Mouse (Mus musculus) CD4-positive naive resting alpha-beta T cell, adult 57 days (primary cell): ENCODE data around the gene Klrc1. TPM values are rescaled to one million over a fixed set of nuclear protein-coding genes. Genes with fewer than 3 reads are reported as not detected.

Experiments used
- total RNA-seq: library from RNA; stranded (reverse); gene quantifications from one replicate; pipeline ENCODE4 v1.2.4, GENCODE M21; 2023

Gene Klrc1
- 6.3 TPM for total RNA-seq

DNA sequence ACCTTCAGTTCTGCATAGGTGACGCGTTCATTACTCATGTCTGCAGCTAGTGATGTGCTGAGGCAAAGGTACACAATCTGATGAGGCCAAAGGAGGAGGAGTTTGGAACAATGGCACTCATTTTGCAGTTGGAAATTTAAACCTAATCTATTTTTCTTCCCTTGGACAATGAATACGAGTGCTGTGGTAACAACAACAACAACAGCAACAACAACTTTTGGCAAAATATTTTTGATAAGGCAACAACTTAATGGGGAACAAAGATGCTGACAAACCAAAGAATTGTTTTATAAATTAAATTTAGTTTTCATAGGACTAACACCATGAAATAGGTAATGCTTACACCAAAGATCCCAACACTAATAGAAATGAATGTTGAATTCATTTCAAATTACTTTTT lies at the start of gene Klrc1:
Gene Klrc1 (minus strand): TSS at position 101 of the 400 bp plus-strand sequence.

DNA sequence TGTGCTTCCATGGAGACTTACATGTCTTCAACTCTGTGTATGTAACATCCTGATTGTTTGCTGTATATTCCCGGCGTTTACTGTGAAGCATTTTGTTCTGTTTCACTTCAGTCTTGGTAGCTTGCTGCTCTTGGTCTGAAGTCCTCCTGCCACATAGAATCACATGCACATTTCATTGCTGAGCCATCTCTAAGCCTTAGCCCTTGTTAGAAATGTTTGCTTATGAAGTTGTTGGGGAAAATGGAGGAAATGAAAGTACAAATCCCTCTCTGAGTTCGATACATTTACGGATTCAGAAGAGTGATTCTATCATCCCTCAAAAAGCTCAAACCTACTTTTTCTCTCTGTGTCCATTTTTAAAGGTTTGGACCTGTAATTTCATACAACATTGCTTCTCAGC lies 38.3 kb upstream of the Klrc1 start, which contains the start of gene Klri1:
Gene Klri1 (minus strand): TSS at position 101 of the 400 bp plus-strand sequence.

DNA sequence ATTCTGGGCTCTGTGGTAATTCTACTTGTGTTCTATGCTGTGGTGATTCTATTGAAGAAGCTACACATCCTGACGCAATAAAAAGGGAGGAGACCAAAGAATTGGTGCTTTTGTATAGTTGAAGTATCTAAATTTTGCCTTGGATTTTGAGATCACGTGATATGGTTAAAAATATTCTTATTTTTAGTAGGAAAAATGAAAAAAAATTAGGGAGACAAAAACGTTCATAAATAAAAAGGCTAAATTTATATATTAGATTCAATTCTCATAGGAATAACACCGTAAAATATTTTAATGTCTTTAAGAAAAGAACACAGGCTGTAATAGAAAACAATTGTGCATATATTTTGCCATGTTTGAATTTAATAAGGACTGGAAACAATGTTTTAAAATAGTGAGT lies 18.2 kb downstream of the Klrc1 start, which contains the start of gene Klrc2:
Gene Klrc2 (minus strand): TSS at position 101 of the 400 bp plus-strand sequence.

DNA sequence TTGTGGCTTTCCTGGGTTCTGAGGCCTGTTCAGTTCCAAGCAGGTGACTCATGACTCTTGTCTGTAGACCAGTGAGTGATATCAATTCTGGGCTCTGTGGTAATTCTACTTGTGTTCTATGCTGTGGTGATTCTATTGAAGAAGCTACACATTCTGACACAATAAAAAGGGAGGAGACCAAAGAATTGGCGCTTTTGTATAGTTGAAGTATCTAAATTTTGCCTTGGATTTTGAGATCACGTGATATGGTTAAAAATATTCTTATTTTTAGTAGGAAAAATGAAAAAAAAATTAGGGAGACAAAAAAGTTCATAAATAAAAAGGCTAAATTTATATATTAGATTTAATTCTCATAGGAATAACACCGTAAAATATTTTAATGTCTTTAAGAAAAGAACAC lies 35.5 kb downstream of the Klrc1 start, which contains the start of gene Klrc3:
Gene Klrc3 (minus strand): TSS at position 101 of the 400 bp plus-strand sequence.

DNA sequence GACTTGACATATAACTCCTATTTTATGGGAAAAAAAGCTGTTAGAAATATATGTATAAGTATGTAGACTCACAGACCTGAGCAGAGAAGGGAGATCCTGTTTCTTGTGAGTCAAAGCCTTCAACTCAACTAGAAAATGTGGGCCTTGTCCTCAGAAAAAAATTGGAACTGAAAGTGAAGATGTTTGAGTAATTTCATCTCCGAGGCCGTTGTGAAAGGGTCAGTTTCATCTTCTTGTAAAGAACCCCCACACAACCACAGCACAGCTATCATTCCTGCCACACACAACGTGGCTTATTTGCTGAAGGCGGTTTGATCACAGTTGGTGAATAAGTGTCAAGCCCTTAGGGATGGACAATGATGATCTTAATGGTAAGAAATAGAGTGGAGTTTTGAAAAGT lies 55.0 kb downstream of the Klrc1 start, which contains the start of gene Klrk1:
Gene Klrk1 (minus strand): TSS at position 130 of the 400 bp plus-strand sequence.

Other genes with a start within 250 kb of the Klrc1 start
- gene Clec1a, start 227.0 kb downstream of the Klrc1 start, total RNA-seq = not detected
- gene Olr1, start 171.8 kb downstream of the Klrc1 start, total RNA-seq = not detected
- not detected for gene Tmem52b, start 166.4 kb downstream of the Klrc1 start, total RNA-seq
- gene Gabarapl1, start 145.8 kb downstream of the Klrc1 start, total RNA-seq = 14.8 TPM
- 6.3 TPM for gene Klre1, start 101.1 kb downstream of the Klrc1 start, total RNA-seq
- gene Klrd1, start 87.2 kb downstream of the Klrc1 start, total RNA-seq = 82.5 TPM
- gene Klrk1, start 55.1 kb downstream of the Klrc1 start, total RNA-seq = 4.8 TPM
- 1.7 TPM for gene Klrc3, start 35.6 kb downstream of the Klrc1 start, total RNA-seq
- gene Klrc2, start 18.3 kb downstream of the Klrc1 start, total RNA-seq = 2.3 TPM
- 1.8 TPM for gene Klri1, start 38.2 kb upstream of the Klrc1 start, total RNA-seq
- gene Klri2, start 61.5 kb upstream of the Klrc1 start, total RNA-seq = 0.80 TPM
- gene Gm156, start 105.3 kb upstream of the Klrc1 start, total RNA-seq = not detected
- not detected for gene Gm17631, start 183.7 kb upstream of the Klrc1 start, total RNA-seq
- not detected for gene Klra17, start 197.7 kb upstream of the Klrc1 start, total RNA-seq
- 0.77 TPM for gene Klra5, start 238.7 kb upstream of the Klrc1 start, total RNA-seq